Mouse (Mus musculus) thymus, postnatal 14 days (tissue): Measurements from ENCODE around the gene Slfn2.
A peak's percentile ranks its signal among the peaks of the same experiment; 100 is the strongest.
"Not testable (repeated sequence)": the region's sequence is repeated elsewhere in the genome, so short reads cannot be mapped to it uniquely, and the experiment has no call there.

Source experiments
- DNase-seq: peaks from one replicate; pipeline ENCODE4 v3.0.0; 2021

The Slfn2 gene

GRCm38 (mm10) chr11:83064946-83065345 is at the start of gene Slfn2:
Gene Slfn2, plus strand, starts transcription at chr11:83065112.
- DNase-seq, result peak; percentile 67

GRCm38 (mm10) chr11:83016093-83016492 is 48.8 kb upstream of the Slfn2 start:
- DNase-seq, result no peak

- peak; percentile 23 for DNase-seq
These were observed 45.1 kb upstream of the Slfn2 start for GRCm38 (mm10) chr11:83019561-83020519.

- DNase-seq, result peak; percentile 51
These were observed 44.3 kb upstream of the Slfn2 start, which contains the start of gene Slfn8 for GRCm38 (mm10) chr11:83020621-83021020. Gene Slfn8, minus strand, starts transcription at chr11:83020810.

GRCm38 (mm10) chr11:83038686-83039085 is 26.2 kb upstream of the Slfn2 start:
- not testable (repeated sequence) for DNase-seq

GRCm38 (mm10) chr11:83039156-83039555 is 25.8 kb upstream of the Slfn2 start:
- DNase-seq, result no peak

GRCm38 (mm10) chr11:83039796-83040195 is 25.1 kb upstream of the Slfn2 start:
- peak; percentile 37 for DNase-seq

GRCm38 (mm10) chr11:83040325-83040724 is 24.6 kb upstream of the Slfn2 start:
- peak; percentile 77 for DNase-seq

GRCm38 (mm10) chr11:83041000-83041399 is 23.9 kb upstream of the Slfn2 start:
- no peak for DNase-seq

- DNase-seq, result no peak
These were observed 21.0 kb upstream of the Slfn2 start for GRCm38 (mm10) chr11:83043891-83044290.

GRCm38 (mm10) chr11:83045642-83046041 is 19.3 kb upstream of the Slfn2 start:
- no peak for DNase-seq

GRCm38 (mm10) chr11:83057863-83058262 is 7.0 kb upstream of the Slfn2 start:
- DNase-seq, result peak; percentile 82

- no peak for DNase-seq
These were observed 4.4 kb upstream of the Slfn2 start for GRCm38 (mm10) chr11:83060412-83061020.

- no peak for DNase-seq
These were observed 3.1 kb upstream of the Slfn2 start for GRCm38 (mm10) chr11:83061806-83062205.

- DNase-seq, result no peak
These were observed 1.8 kb upstream of the Slfn2 start for GRCm38 (mm10) chr11:83063126-83063525.

- no peak for DNase-seq
These were observed 967 bp upstream of the Slfn2 start for GRCm38 (mm10) chr11:83063941-83064349.

GRCm38 (mm10) chr11:83065441-83066344 is 781 bp downstream of the Slfn2 start:
- peak; percentile 61 for DNase-seq

GRCm38 (mm10) chr11:83066640-83067531 is 2.0 kb downstream of the Slfn2 start:
- DNase-seq, result peak; percentile 56

- peak; percentile 53 for DNase-seq
These were observed 3.2 kb downstream of the Slfn2 start for GRCm38 (mm10) chr11:83067982-83068694.

- DNase-seq, result peak; percentile 9
These were observed 5.5 kb downstream of the Slfn2 start for GRCm38 (mm10) chr11:83070321-83070970.
